Mouse (Mus musculus) small intestine, adult 2 months (tissue): ENCODE results near the gene Nmrk1. TPM values are rescaled to one million over a fixed set of nuclear protein-coding genes. Genes with fewer than 3 reads are reported as not detected.

Source experiments
- H3K27ac ChIP-seq: fragments of 200-500 bp; 2 replicates; pipeline ENCODE4 v1.5.1; 2012; ENCODE audit warnings: low read depth, low read length, control low read depth, inconsistent platforms; ENCODE audit not compliant: insufficient read depth
- H3K27me3 ChIP-seq: fragments of 200-500 bp; 2 replicates; pipeline ENCODE4 v1.6.1; 2012; ENCODE audit warnings: mild to moderate bottlenecking, moderate library complexity, low read length, inconsistent platforms; ENCODE audit not compliant: control insufficient read depth, insufficient read depth
- H3K36me3 ChIP-seq: fragments of 200-500 bp; 2 replicates; pipeline ENCODE4 v1.6.1; 2012; ENCODE audit warnings: mild to moderate bottlenecking, low read length, control low read depth, inconsistent platforms; ENCODE audit not compliant: control insufficient read depth, insufficient read depth
- H3K4me1 ChIP-seq: fragments of 200-500 bp; 2 replicates; pipeline ENCODE4 v1.6.1; 2012; ENCODE audit warnings: low read length, inconsistent platforms, mixed read lengths; ENCODE audit not compliant: control insufficient read depth, insufficient read depth, insufficient read length
- H3K4me3 ChIP-seq: fragments of 200-500 bp; 2 replicates; pipeline ENCODE4 v1.5.1; 2012; ENCODE audit warnings: low read depth, mild to moderate bottlenecking, control low read depth, inconsistent platforms, low read length, moderate library complexity
- CTCF ChIP-seq: fragments of 200-500 bp; IDR thresholded peaks from 2 replicates; pipeline ENCODE4 v1.5.1; 2012; ENCODE audit warnings: low read depth, mild to moderate bottlenecking, control low read depth, inconsistent platforms, low read length, moderate library complexity, mixed read lengths; ENCODE audit not compliant: insufficient replicate concordance, insufficient read length; ENCODE audit errors: extremely low read depth
- POLR2A ChIP-seq: fragments of 200-500 bp; IDR thresholded peaks from 2 replicates; pipeline ENCODE4 v1.6.1; 2012; ENCODE audit warnings: low read depth, mild to moderate bottlenecking, control low read depth, inconsistent platforms, low read length, moderate library complexity
- WGBS: fragments of 180-500 bp; shearing (Covaris S2); methylation state at CpG from one replicate; pipeline ENCODE4 v1.1.7; 2018; 5-methylcytosine and 5-hydroxymethylcytosine counted together
- polyA plus RNA-seq: library from polyadenylated mRNA; depleted of rRNA; stranded (reverse); fragments of >200 nt; gene quantifications from 2 replicates; pipeline ENCODE4 v1.2.3, GENCODE M21; 2012

The Nmrk1 gene
- polyA plus RNA-seq, 1 experiment: 2.3 TPM

GRCm38 (mm10) chr19:18658473-18658872 lies 26.7 kb downstream of the Nmrk1 start:
- Histone ChIP-seq H3K4me1 (no peaks in the 10 kb centered on the region), H3K27me3 (no peaks in the 10 kb centered on the region), H3K4me3 (no peak overlapping the region), H3K27ac (no peak overlapping the region), H3K36me3 (no peaks in the 10 kb centered on the region)
- WGBS: 56% methylated on average over 4 of the region's 4 CpGs
- TF ChIP-seq CTCF: no peak

- H3K36me3 ChIP-seq: no peaks in the 10 kb centered on the region
- TF ChIP-seq CTCF (no peak), POLR2A (no peak)
- no peaks in the 10 kb centered on the region for H3K4me1 ChIP-seq
- no peak overlapping the region for H3K4me3 ChIP-seq
- H3K27me3 ChIP-seq: no peaks in the 10 kb centered on the region
- no peak overlapping the region for H3K27ac ChIP-seq
- WGBS: 57% methylated on average over 1 of the region's 1 CpGs
Measured at GRCm38 (mm10) chr19:18659349-18659748, 27.6 kb downstream of the Nmrk1 start.

- Histone ChIP-seq H3K4me1 (no peaks in the 10 kb centered on the region), H3K36me3 (no peaks in the 10 kb centered on the region), H3K27ac (no peak overlapping the region), H3K4me3 (no peak overlapping the region), H3K27me3 (no peaks in the 10 kb centered on the region)
- 80% methylated on average over 3 of the region's 3 CpGs for WGBS
- TF ChIP-seq CTCF (no peak), POLR2A (no peak)
Measured at GRCm38 (mm10) chr19:18660466-18660865, 28.7 kb downstream of the Nmrk1 start.

GRCm38 (mm10) chr19:18661683-18662082 lies 29.9 kb downstream of the Nmrk1 start:
- Histone ChIP-seq H3K4me3 (no peak overlapping the region), H3K27ac (no peak overlapping the region), H3K36me3 (no peaks in the 10 kb centered on the region), H3K4me1 (no peaks in the 10 kb centered on the region), H3K27me3 (no peaks in the 10 kb centered on the region)
- 43% methylated on average over 1 of the region's 1 CpGs for WGBS
- no peak for TF ChIP-seq CTCF
- no peak for TF ChIP-seq POLR2A

- H3K27me3 ChIP-seq: no peaks in the 10 kb centered on the region
- 41% methylated on average over 2 of the region's 2 CpGs for WGBS
- no peak overlapping the region for H3K27ac ChIP-seq
- H3K36me3 ChIP-seq: no peaks in the 10 kb centered on the region
- no peak overlapping the region for H3K4me3 ChIP-seq
- TF ChIP-seq POLR2A: no peak
- TF ChIP-seq CTCF: no peak
- H3K4me1 ChIP-seq: no peaks in the 10 kb centered on the region
Measured at GRCm38 (mm10) chr19:18663904-18664303, 32.2 kb downstream of the Nmrk1 start.

GRCm38 (mm10) chr19:18666966-18667365 lies 35.2 kb downstream of the Nmrk1 start:
- Histone ChIP-seq H3K27me3 (no peaks in the 10 kb centered on the region), H3K4me3 (no peak overlapping the region), H3K36me3 (no peaks in the 10 kb centered on the region), H3K27ac (no peak overlapping the region), H3K4me1 (peaks cover 2% of the 10 kb centered on the region; the same call in 1 of the 2 replicates)
- WGBS: 90% methylated on average over 7 of the region's 7 CpGs
- TF ChIP-seq POLR2A (no peak), CTCF (no peak)

- H3K27me3 ChIP-seq: no peaks in the 10 kb centered on the region
- WGBS: 96% methylated on average over 7 of the region's 7 CpGs
- no peak overlapping the region for H3K27ac ChIP-seq
- H3K4me3 ChIP-seq: no peak overlapping the region
- H3K36me3 ChIP-seq: no peaks in the 10 kb centered on the region
- TF ChIP-seq POLR2A (no peak), CTCF (no peak)
- H3K4me1 ChIP-seq: peaks cover 2% of the 10 kb centered on the region; the same call in 1 of the 2 replicates
Measured at GRCm38 (mm10) chr19:18669551-18669950, 37.8 kb downstream of the Nmrk1 start.

GRCm38 (mm10) chr19:18670608-18671007 lies 38.9 kb downstream of the Nmrk1 start, which contains the start of gene Carnmt1:
Gene Carnmt1 (plus strand): TSS chr19:18670764.
- Histone ChIP-seq H3K27ac (peak within 1 kb of the TSS; percentile 57), H3K4me3 (peak within 1 kb of the TSS; percentile 94), H3K4me1 (peaks cover 2% of the 10 kb centered on the region; the same call in 1 of the 2 replicates), H3K36me3 (no peaks in the 10 kb centered on the region), H3K27me3 (no peaks in the 10 kb centered on the region)
- TF ChIP-seq POLR2A (peak; percentile 28; the same call in 1 of the 2 replicates), CTCF (no peak)
- WGBS: under 1% methylated on average over 49 of the region's 58 CpGs
